Mouse (Mus musculus) embryonic facial prominence, embryonic 11.5 days (tissue): ENCODE data around the gene Ankrd13d. TPM values are rescaled to one million over a fixed set of nuclear protein-coding genes. Genes with fewer than 3 reads are reported as not detected.

Experiments
- ATAC-seq: fragments of 200-750 bp; cut with Nextera tagmentation; replicated peaks from 2 replicates; pipeline ENCODE4 v1.8.0; 2017; ENCODE audit warnings: low read depth; ENCODE audit not compliant: insufficient number of reproducible peaks, low FRiP score, low TSS enrichment
- DNase-seq: peaks from one replicate; pipeline ENCODE4 v3.0.0-alpha.2; 2015; ENCODE audit warnings: low spot score
- H3K27ac ChIP-seq: fragments of 300-500 bp; sonication (generic); replicated peaks from 2 replicates; pipeline ENCODE4 v1.5.1; 2014; ENCODE audit warnings: mild to moderate bottlenecking, low read depth, low read length, control low read depth
- H3K27me3 ChIP-seq: fragments of 300-500 bp; sonication (generic); 2 replicates; pipeline ENCODE4 v1.6.1; 2014; ENCODE audit warnings: mild to moderate bottlenecking, low read length, moderate library complexity, mixed read lengths; ENCODE audit not compliant: control insufficient read depth, insufficient read depth
- H3K36me3 ChIP-seq: fragments of 300-500 bp; sonication (generic); replicated peaks from 2 replicates; pipeline ENCODE4 v1.6.1; 2014; ENCODE audit warnings: low read depth, mild to moderate bottlenecking, low read length, moderate library complexity, mixed read lengths; ENCODE audit not compliant: control insufficient read depth, insufficient read depth
- H3K4me1 ChIP-seq: fragments of 300-500 bp; sonication (generic); 2 replicates; pipeline ENCODE4 v1.6.1; 2014; ENCODE audit warnings: low read length, mixed read lengths; ENCODE audit not compliant: control insufficient read depth, insufficient read depth
- H3K4me2 ChIP-seq: fragments of 300-500 bp; sonication (generic); 2 replicates; pipeline ENCODE4 v1.6.1; 2014; ENCODE audit warnings: low read depth, mild to moderate bottlenecking, control low read depth, low read length, moderate library complexity
- H3K4me3 ChIP-seq: fragments of 300-500 bp; sonication (generic); 2 replicates; pipeline ENCODE4 v1.5.1; 2014; ENCODE audit warnings: low read depth, low read length, control low read depth
- H3K9ac ChIP-seq: fragments of 300-500 bp; sonication (generic); replicated peaks from 2 replicates; pipeline ENCODE4 v1.6.1; 2014; ENCODE audit warnings: mild to moderate bottlenecking, control low read depth, low read length
- H3K9me3 ChIP-seq: fragments of 300-500 bp; sonication (generic); replicated peaks from 2 replicates; pipeline ENCODE4 v1.6.1; 2016; ENCODE audit warnings: mild to moderate bottlenecking, low read length, inconsistent platforms, mixed read lengths; ENCODE audit not compliant: control insufficient read depth
- WGBS: fragments of 180-500 bp; shearing (Covaris S2); extraction: QIAGEN DNeasy Blood & Tissue Kit; methylation state at CpG from one replicate; pipeline ENCODE4 v1.1.7; 2014; 5-methylcytosine and 5-hydroxymethylcytosine counted together
- microRNA-seq: library from miRNA; unstranded; fragments of <30 nt; microRNA quantifications from one replicate; pipeline ENCODE4, GENCODE M21; 2016; ENCODE audit warnings: borderline number of aligned reads
- polyA plus RNA-seq: library from polyadenylated mRNA; unstranded; fragments of >200 nt; fragmentation: Nextera tagmentation; extraction: Ambion mirVana; gene quantifications from 2 replicates; pipeline ENCODE4 v1.2.1, GENCODE M21; 2014

The Ankrd13d gene
- polyA plus RNA-seq, 1 experiment from 2014 or later, result 5.6 TPM

GRCm38 (mm10) chr19:4226779-4227178, 56.2 kb downstream of the Ankrd13d start:
- Histone ChIP-seq H3K27ac (no peak overlapping the region), H3K27me3 (0 out of 2 replicates have a peak, but pooled peaks cover 2% of the 10 kb centered on the region), H3K9me3 (no peaks in the 10 kb centered on the region), H3K4me1 (no peaks in the 10 kb centered on the region), H3K4me2 (no peak overlapping the region), H3K9ac (no peak overlapping the region), H3K36me3 (no peaks in the 10 kb centered on the region), H3K4me3 (no peak overlapping the region)
- WGBS, result 86% methylated on average over 7 of the region's 7 CpGs
- ATAC-seq, result no peak
- DNase-seq, result no peak

- Histone ChIP-seq H3K4me2 (no peak overlapping the region), H3K9me3 (no peaks in the 10 kb centered on the region), H3K4me3 (no peak overlapping the region), H3K9ac (no peak overlapping the region), H3K27ac (no peak overlapping the region), H3K4me1 (peaks cover under 1% of the 10 kb centered on the region), H3K27me3 (no peaks in the 10 kb centered on the region), H3K36me3 (no peaks in the 10 kb centered on the region)
- ATAC-seq (no peak), DNase-seq (no peak)
- WGBS, result 82% methylated on average over 11 of the region's 11 CpGs
Measured at GRCm38 (mm10) chr19:4222165-4222564, 60.8 kb downstream of the Ankrd13d start.

- 38% methylated on average over 14 of the region's 14 CpGs for WGBS
- no peak overlapping the region for H3K27ac ChIP-seq
- no peaks in the 10 kb centered on the region for H3K27me3 ChIP-seq
- no peaks in the 10 kb centered on the region for H3K9me3 ChIP-seq
- ATAC-seq (no peak), DNase-seq (no peak)
- H3K36me3 ChIP-seq, result no peaks in the 10 kb centered on the region
- no peak overlapping the region for H3K4me2 ChIP-seq
- peaks cover 6% of the 10 kb centered on the region for H3K4me1 ChIP-seq
- no peak overlapping the region for H3K4me3 ChIP-seq
- H3K9ac ChIP-seq, result no peak overlapping the region
Measured at GRCm38 (mm10) chr19:4220957-4221743, 61.8 kb downstream of the Ankrd13d start.

- Histone ChIP-seq H3K9ac (no peak overlapping the region), H3K27ac (no peak overlapping the region), H3K36me3 (no peaks in the 10 kb centered on the region), H3K4me2 (no peak overlapping the region), H3K27me3 (no peaks in the 10 kb centered on the region), H3K9me3 (no peaks in the 10 kb centered on the region), H3K4me1 (peaks cover 10% of the 10 kb centered on the region), H3K4me3 (no peak overlapping the region)
- no peak for DNase-seq
- WGBS, result 62% methylated on average over 4 of the region's 4 CpGs
- no peak for ATAC-seq
Measured at GRCm38 (mm10) chr19:4220416-4220815, 62.5 kb downstream of the Ankrd13d start.

Small RNAs within 50 kb of the gene (microRNA-seq; reads per million reads assigned to microRNA genes)
- not detected for gene Mir6985

Other genes with a start within 250 kb of the Ankrd13d start
- 405 and 453 TPM in 2 replicates for gene Gstp1, start 245.2 kb downstream of the Ankrd13d start, polyA plus RNA-seq
- 2.2 and 2.3 TPM in 2 replicates for gene Gstp2, start 237.1 kb downstream of the Ankrd13d start, polyA plus RNA-seq
- not detected in 2 replicates for gene Gstp3, start 223.6 kb downstream of the Ankrd13d start, polyA plus RNA-seq
- gene Cabp2, start 201.6 kb downstream of the Ankrd13d start, polyA plus RNA-seq, result not detected in 2 replicates
- 58.6 and 69.0 TPM in 2 replicates for gene Cdk2ap2, start 186.0 kb downstream of the Ankrd13d start, polyA plus RNA-seq
- 6.3 and 7.3 TPM in 2 replicates for gene Pitpnm1, start 183.1 kb downstream of the Ankrd13d start, polyA plus RNA-seq
- gene Aip, start 157.3 kb downstream of the Ankrd13d start, polyA plus RNA-seq, result 68.3 and 85.1 TPM in 2 replicates
- gene Gpr152, start 143.3 kb downstream of the Ankrd13d start, polyA plus RNA-seq, result not detected in 2 replicates
- not detected in 2 replicates for gene Cabp4, start 139.1 kb downstream of the Ankrd13d start, polyA plus RNA-seq
- gene Coro1b, start 134.5 kb downstream of the Ankrd13d start, polyA plus RNA-seq, result 108 and 122 TPM in 2 replicates
- 0.64 and 1.3 TPM in 2 replicates for gene Ptprcap, start 129.5 kb downstream of the Ankrd13d start, polyA plus RNA-seq
- gene Rps6kb2, start 119.8 kb downstream of the Ankrd13d start, polyA plus RNA-seq, result 42.0 and 42.3 TPM in 2 replicates
- gene Carns1, start 107.7 kb downstream of the Ankrd13d start, polyA plus RNA-seq, result 2.0 TPM in 2 replicates
- gene Tbc1d10c, start 91.9 kb downstream of the Ankrd13d start, polyA plus RNA-seq, result 0.96 and 1.4 TPM in 2 replicates
- gene Ppp1ca, start 91.1 kb downstream of the Ankrd13d start, polyA plus RNA-seq, result 955 and 1,002 TPM in 2 replicates
- gene Rad9a, start 81.5 kb downstream of the Ankrd13d start, polyA plus RNA-seq, result 46.8 and 49.5 TPM in 2 replicates
- gene Clcf1, start 68.9 kb downstream of the Ankrd13d start, polyA plus RNA-seq, result 4.6 and 5.0 TPM in 2 replicates
- not detected in 2 replicates for gene AC109138.7, start 68.8 kb downstream of the Ankrd13d start, polyA plus RNA-seq
- gene Pold4, start 51.2 kb downstream of the Ankrd13d start, polyA plus RNA-seq, result 12.7 and 13.0 TPM in 2 replicates
- 2.7 and 4.8 TPM in 2 replicates for gene Ssh3, start 14.0 kb downstream of the Ankrd13d start, polyA plus RNA-seq
- gene Grk2, start 23.1 kb upstream of the Ankrd13d start, polyA plus RNA-seq, result 13.5 and 18.9 TPM in 2 replicates
- 43.5 and 48.3 TPM in 2 replicates for gene Kdm2a, start 115.1 kb upstream of the Ankrd13d start, polyA plus RNA-seq
- 39.8 and 45.9 TPM in 2 replicates for gene Rhod, start 156.3 kb upstream of the Ankrd13d start, polyA plus RNA-seq
- 1.2 and 1.9 TPM in 2 replicates for gene Syt12, start 194.3 kb upstream of the Ankrd13d start, polyA plus RNA-seq
- gene 2010003K11Rik, start 215.4 kb upstream of the Ankrd13d start, polyA plus RNA-seq, result not detected in 2 replicates
- 15.4 and 19.2 TPM in 2 replicates for gene Pcx, start 227.3 kb upstream of the Ankrd13d start, polyA plus RNA-seq